Mouse (Mus musculus): ENCODE data around the gene Ddhd1. TPM values are rescaled to one million over a fixed set of nuclear protein-coding genes. Genes with fewer than 3 reads are reported as not detected.
"Not testable (repeated sequence)": the region's sequence is repeated elsewhere in the genome, so short reads cannot be mapped to it uniquely, and the experiment has no call there.

Gene Ddhd1
- total RNA-seq, 2 experiments from 2014 or later, result 17.5 to 24.2 TPM

DNA sequence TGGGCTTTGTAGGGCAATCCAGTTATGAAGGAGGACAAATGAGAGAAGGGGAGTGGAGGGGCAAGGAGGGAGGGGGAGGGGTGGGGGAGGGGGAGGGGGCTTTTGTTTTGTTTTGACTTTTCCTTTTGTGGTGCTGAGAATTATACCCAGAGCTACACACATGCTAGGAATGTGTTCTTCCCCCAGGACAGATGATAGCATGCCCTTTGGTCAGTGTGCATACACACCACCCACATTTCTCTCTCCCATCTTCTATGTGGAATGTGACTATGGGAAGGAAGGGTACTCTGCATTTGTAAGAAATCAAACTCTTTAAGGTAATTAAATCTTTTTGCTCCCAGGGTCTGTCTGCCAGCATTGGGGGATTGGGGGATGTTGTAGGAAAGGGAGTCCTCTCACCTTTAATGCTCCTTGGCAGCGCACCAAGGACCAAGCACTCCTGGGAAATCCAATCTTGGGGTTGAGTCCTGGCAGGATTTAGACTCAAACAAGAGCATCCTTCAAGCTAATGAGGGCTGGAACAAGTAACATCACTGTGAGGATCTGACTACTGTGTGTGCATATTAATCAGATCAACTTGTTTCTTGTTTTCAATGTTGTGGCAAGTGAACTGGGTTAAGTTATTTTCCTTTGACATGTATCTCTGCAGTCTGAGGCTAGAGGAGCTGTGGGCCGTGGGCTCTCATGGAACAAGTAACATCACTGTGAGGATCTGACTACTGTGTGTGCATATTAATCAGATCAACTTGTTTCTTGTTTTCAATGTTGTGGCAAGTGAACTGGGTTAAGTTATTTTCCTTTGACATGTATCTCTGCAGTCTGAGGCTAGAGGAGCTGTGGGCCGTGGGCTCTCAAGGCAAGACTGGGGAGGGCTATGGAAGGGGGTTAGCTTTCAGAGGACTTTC, 76.8 kb downstream of the Ddhd1 start:
- not testable (repeated sequence) for DNase-seq (ENCODE audit: low spot score in 2 of 2)

DNA sequence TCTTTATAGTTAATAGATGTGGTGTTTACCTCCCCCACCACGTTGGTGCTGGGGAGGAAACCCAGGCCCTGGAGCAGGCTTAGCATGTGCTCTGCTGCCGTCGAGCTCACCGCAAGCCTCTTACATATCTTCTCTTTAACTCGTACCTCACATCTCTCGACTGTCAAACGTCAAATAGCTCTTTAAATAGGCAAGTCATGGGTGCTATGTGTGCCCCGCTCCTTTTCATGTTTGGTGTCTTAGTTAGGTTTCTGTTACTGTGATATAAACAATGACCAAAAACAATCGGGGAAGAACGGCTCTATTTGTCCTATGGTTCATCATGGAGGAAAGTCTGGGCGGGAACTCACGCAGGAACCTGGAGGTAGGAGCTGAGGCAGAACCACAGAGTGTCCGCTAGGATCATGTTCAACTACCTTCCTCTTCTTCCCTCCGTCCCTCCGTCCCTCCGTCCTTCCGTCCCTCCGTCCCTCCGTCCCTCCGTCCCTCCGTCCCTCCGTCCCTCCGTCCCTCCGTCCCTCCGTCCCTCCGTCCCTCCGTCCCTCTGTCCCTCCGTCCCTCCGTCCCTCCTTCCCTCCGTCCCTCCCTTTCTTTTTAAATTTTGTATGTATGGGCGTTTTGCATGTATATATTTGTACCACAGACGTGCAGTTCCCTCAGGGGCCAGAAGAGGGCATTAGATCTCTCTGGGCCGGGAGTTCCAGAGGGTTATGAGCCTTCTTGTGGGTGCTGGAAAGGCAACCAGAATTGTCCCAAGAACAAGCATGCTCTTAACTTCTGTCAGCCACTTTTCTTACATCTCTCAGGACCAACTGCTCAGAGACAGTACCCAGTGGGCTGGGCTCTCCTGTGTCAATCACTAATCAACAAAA, 91.6 kb downstream of the Ddhd1 start:
- DNase-seq (ENCODE audit: low spot score in 2 of 2), result peak; percentile 25 to 51

DNA sequence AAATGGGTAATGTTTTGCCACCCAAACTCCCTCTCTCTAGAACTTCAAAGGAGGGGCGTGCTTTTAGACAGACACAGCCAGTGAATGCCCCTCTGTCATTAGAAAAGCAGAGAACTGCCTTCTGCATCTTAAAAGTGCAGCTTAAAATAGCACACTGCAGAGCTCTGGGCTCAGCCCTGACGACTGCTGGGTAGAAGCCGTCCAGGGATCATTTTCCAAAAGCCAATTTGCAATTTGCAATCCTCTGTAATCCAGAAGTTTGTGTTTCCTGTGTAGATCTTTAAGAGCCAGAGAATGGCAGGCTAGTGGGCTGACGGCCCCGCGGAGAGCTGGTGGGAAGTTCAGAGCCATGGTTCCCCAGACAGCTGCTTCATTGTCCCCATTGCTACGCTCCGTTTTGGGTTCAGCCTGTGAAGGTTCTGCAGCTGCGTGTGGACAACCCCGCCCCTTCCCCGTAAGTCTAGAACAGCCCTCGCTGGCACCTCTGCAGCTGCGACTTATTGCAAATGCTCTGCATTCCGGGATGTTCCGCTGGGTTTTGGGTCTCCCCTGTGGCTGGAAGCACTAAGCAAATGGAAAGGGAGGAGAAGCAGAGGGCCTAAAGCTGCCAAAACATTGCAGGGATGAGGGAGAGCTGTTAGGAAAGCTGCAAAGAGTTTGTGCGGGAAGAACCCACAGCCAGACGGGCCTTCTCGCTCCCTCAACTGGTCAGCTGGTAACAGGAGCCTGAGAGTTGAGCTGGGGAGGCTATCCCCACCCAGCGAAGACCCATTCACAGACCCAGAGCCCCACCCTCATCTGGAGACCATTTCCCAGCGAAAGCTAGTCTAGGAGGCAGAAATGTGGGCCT, 92.5 kb downstream of the Ddhd1 start:
- no peak for DNase-seq (ENCODE audit: low spot score in 2 of 2)

DNA sequence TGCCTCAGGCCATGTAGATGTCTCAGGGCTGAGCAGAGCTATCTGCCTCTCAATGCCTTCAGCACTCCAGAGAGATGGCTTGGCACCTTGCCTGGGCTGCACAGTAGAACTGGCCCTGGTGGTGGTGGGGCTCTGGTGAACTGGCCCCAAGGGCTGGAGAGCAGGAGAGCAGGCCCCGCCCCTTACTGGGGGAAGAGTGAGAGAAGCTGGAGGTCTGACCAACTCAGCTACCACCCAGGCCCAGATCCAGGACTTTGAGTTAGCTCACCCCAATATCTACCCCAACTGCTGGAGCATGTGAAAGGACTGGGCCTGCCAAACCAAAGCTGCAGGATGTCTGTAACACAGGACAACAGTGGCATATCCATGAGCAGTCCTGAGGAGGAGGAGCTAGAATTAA, 94.4 kb downstream of the Ddhd1 start:
- no peak for DNase-seq (ENCODE audit: low spot score in 2 of 2)

DNA sequence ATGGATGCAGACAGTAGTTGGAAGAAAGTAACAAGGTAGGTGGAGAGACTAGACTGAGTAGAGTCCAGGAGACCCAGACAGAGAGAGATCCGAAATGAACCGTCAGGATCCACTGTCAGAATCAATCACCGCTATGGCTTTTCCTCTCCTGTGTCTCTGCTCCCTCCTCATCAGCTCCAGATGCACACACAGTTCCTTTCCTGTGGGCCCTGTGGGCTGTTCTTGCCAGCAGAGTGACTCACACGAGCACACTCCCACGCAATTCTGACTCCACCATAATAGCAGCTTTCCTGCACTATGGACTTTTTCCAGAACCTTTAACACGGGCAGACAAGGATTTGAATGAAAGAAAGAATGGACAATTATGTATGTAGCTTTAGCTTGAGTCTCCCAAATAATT, 96.3 kb downstream of the Ddhd1 start:
- no peak for DNase-seq (ENCODE audit: low spot score in 2 of 2)

DNA sequence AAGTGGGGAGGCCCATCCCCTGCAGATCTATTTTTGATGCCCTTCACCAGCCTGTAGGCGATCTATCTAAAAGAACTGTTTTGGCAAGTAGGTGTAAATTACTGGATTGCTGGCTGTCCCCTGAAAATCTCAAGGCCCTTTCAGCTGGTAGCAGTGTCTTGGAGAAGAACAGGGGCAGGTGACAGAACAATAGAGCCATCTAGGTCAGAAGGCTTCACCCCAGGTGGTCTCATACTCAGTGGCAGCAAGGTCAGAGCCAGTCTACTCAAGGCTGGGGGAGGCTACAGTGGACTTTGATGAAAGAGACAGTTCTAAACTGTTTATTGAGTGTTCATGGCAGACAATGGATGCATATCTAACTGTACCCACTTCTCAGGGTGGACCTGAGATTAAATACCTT, 98.9 kb downstream of the Ddhd1 start:
- no peak for DNase-seq (ENCODE audit: low spot score in 2 of 2)

GRCm38 (mm10) chr14:45554336-45554735, 103.6 kb downstream of the Ddhd1 start:
- no peak for DNase-seq (ENCODE audit: low spot score in 2 of 2)

DNA sequence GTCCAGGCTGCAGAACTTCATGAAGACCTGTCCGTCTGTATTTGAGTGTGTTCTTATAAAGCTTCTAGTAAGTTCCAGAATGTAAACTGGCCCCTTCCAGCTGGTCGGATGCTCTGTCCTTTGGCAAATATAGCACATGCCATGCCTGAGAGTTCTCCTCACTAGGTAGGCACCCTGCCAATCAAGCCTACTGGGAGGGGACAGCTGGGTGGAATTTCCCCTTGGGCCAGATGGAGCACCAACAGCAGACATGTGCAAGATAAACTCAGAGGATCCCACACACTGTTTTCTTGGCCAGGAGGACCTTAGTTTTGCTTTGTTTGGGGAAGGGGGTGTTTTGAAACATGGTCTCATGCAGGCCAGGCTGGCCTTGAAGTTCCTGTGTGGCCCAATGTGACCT, 104.1 kb downstream of the Ddhd1 start:
- no peak for DNase-seq (ENCODE audit: low spot score in 2 of 2)

DNA sequence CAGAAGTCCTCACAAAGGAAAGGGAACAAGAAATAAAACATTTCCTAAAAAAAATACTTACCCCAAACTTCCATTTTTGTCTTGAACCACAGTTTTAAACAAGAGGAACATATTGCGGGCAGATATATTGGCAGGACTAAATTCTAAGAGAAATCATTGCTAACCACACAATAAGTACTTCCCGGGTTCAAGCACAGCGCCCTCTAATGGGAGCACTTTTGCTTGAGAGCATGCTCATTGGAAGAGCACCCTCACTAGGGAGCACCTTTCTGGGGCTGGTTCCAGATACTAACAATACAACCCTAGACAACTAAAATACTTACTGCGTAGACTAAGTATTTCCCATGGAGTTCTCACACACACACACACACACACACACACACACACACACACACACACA, 105.5 kb downstream of the Ddhd1 start:
- no peak for DNase-seq (ENCODE audit: low spot score in 2 of 2)

DNA sequence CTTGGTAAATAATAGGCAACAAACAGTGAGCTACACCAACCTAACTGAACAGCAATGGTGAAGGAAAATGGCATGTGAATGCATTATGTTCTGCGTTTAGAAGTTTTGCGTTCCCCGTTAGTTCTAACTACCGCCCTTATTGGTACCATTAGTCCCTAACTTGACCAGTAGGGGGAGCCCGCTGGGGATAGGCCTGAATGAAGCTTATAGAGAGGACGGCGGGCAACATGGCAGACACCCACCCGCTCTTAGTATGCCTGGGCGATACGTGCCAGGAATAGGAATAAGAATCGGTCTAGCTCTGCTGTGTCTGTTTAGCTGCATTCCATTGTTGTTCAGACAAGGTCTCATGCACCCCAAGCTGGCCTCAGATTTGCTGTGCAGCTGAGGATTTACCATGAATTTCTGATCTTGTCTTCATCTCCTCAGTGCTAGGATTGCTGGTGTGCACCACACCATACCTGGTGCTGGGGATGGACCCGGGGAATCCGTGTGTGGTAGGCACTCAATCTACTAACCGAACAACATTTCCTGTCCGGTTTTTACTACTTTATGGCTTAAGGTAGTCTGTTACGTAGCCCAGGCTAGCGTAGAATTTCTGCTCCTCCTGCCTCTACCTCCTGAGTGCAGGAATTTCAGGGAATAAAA, 106.7 kb downstream of the Ddhd1 start:
- DNase-seq (ENCODE audit: low spot score in 2 of 2), result peak in 1 of 2 experiments; percentile 7

DNA sequence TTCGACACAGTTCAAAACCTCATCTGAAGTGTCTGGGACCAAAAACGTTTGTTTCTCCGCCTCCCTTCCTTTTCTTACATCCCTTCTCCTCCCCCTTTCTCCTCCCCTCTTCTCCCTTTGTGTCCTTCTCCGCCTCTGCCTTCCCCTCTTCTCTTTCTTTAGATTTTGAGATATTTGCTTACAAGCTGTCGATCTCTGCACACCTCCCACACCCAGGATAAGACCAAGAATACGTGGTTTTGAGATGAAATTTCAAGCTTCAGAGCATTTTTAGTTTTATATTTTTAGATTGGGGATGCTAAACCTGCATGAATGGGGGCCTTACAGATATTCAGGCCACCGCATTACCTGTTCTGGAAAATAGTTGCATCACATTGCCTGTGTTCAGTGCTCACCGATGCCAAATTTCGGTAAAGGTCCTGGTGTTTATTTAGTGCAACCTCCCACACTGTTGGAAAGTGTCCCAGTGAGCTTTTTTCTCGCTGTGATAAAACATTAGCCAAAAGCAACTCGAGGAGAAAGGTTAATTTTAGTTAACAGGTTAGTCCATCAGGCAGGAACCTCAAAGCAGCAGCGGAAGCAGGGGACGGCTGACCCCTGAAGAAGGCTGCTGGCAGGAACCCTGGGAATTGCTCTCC, 107.8 kb downstream of the Ddhd1 start:
- no peak for DNase-seq (ENCODE audit: low spot score in 2 of 2)

DNA sequence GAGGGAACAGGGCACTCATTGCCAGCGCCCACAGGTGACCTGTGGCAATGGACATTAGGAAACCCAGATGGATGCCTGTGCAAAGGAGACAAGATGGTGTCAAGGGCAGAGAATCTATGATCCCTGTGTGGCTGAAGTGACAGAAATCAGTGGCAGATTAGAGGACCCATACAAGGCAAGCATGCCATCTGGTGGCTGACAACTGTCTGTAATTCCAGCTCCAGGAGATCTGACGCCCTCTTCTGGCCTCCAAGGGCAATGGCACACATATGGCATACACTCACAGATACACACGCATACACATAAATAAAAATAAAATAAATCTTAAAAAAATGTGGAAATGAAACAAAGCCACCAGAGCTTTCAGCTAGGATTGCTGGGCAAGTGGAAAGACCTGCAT, 109.8 kb downstream of the Ddhd1 start:
- no peak for DNase-seq (ENCODE audit: low spot score in 2 of 2)

- no peak for DNase-seq (ENCODE audit: low spot score in 2 of 2)
These were observed 113.0 kb downstream of the Ddhd1 start for GRCm38 (mm10) chr14:45544905-45545304.

GRCm38 (mm10) chr14:45544026-45544425, 113.9 kb downstream of the Ddhd1 start:
- no peak for DNase-seq (ENCODE audit: low spot score in 2 of 2)

- DNase-seq (ENCODE audit: low spot score in 2 of 2), result peak; percentile 38 to 56
These were observed 118.1 kb downstream of the Ddhd1 start for GRCm38 (mm10) chr14:45539659-45540468.
